Mouse (Mus musculus) adrenal gland, postnatal 25 days (tissue): Measurements from ENCODE around the gene Cgn. TPM values are rescaled to one million over a fixed set of nuclear protein-coding genes. Genes with fewer than 3 reads are reported as not detected.

Experiments
- DNase-seq: peaks from one replicate; pipeline ENCODE4 v3.0.0; 2021; ENCODE audit warnings: mixed read lengths
- long read RNA-seq: library from polyadenylated mRNA; stranded (forward); transcript quantifications from one replicate; pipeline ENCODE4 v2.0.0, GENCODE M21; 2021
- total RNA-seq: library from RNA; stranded (reverse); gene quantifications from 2 replicates; pipeline ENCODE4 v1.2.3, GENCODE M21; 2021

Cgn gene
- total RNA-seq: 1.0 and 1.3 TPM in 2 replicates
- long read RNA-seq, full-length matches to known transcripts: 3 of 10 reads
- long read RNA-seq, partial matches to known transcripts: 2 of 10 reads
- long read RNA-seq, other reads (novel, unspliced or antisense): 5 of 10 reads

DNA sequence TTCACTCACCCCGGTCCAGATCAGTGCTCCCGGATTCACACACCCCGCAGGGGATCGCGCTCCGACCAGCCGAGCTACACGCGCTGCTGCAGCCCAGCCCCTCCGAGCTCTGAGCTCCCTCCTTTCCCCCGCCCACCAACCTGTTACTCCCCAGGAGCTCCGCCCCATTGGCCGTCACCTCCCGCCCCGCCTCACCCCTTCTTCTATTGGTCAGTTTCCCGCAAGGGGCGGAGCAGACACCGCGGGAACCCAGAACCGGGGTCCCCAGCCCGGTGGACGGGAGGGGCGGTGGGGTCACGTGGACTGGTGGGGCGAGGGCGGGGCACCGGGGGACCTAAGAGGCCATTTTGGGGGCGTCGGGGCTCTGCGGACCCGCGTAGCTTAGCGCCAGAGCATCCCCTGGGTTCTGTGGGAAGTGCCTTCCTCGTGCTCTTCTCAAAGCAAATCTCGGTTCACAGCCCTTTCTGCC is at the start of gene Cgn:
TSS of gene Cgn (minus strand) at position 126 of the 469 bp plus-strand sequence.
- DNase-seq: peak; percentile 94

DNA sequence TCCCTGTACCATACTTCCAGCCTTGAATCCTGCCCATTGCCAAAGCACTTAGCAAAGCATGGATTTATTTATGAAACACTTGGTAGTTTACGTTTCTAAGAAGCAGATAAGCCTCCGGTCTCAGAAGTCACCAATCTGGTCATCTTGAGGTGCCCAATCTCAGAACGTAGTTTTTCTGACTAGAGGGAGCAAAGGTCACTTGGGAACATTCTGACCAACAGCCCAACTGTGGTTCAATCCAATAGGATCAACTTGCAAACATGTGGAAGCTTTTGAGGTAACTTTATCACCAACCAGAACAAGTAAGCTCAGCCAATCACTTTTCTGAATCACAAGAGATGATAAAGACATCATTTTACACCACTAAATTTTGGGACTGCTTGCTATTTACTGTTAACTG is 49.1 kb upstream of the Cgn start:
- DNase-seq: no peak

DNA sequence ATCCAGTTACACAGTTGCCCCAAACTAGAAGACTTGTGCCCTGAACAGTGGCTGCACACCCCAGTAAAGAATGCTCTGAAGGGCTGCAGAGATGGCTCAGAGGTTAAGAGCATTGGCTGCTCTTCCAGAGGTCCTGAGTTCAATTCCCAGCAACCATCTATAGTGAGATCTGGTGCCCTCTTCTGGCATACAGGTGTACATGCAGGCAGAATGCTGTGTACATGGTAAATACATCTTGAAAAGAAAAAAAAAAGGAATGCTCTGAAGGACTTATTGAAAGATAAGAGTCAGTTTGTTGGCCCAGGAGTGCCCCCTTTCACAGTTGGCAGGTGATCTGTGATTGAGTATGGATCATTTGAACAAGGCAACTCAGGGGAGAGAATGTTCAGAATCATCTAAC is 47.1 kb upstream of the Cgn start:
- DNase-seq: no peak

DNA sequence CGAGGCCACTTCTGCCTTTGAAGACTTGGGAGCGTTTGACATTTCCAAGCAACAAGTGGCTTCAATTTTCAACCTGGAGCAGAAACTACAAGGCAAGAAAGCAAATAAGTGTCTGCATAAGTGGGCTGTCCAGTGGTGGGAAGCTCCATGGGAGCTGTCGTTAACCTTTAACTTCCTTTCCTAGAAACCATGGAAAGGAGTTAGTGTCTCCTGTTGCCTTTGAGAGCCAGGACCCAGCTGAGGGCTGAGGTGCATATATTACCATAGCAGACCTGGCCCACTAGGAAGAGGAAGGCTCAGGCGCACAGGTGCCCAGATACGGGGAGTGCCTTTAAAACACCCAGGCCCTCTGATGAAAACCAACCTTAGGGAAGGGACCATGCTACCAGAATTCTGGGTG is 46.4 kb upstream of the Cgn start:
- DNase-seq: no peak

DNA sequence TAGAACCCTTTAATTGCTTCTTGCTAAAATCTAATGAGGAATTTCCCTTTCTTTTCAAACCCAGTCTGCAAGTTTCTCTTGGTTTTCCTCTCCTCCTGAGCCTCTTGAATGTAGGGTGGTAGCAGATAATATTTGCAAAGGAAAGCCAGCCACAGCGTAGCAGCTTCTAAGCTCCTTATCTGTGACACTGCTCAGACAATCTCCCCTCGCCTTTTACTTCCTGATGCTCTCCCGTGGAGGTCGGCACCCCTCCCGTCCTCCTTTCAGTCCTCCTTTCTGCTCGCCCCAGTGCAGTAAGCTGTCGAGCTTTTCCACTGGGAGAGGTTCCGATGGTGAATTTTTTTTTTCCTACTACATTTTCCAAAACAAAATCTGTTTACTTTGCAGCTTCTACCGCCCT is 45.8 kb upstream of the Cgn start:
- DNase-seq: no peak

DNA sequence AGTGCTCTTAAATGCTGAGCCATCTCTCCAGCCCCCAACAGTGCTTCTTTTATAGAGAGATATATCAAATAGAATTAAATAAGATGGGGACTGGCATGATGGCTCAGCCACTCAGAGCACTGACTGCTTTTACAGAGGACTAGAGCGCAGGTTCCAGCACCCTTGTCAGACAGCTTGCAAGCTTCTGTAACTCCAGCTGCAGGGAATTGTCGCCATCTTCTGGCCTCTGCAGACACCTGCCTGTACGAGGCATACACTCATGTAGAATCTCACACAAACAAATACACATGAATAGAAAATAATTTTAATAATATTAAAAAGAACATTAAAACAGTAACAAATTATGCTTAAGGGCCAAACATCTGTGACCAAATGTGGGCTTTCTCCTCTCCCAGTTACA is 37.8 kb upstream of the Cgn start:
- no peak for DNase-seq

DNA sequence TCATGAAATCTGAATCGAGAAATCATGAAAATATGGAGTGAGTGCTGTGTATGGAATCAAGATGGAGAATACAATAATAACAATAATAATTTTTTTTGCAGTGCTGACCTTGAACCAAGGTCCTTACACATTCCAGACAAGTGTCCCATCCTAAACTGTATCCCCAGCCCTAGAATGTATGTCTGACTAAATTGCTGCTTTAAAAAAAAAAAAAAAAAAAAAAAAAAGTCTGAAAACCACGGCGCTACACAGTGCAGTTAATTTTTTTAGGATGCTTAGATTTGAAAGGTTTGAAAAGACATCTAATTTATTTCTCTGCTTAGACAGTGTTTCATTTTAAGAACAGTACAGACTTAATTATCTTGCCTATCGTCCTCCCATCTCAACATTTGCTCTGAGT is 35.8 kb upstream of the Cgn start:
- no peak for DNase-seq

DNA sequence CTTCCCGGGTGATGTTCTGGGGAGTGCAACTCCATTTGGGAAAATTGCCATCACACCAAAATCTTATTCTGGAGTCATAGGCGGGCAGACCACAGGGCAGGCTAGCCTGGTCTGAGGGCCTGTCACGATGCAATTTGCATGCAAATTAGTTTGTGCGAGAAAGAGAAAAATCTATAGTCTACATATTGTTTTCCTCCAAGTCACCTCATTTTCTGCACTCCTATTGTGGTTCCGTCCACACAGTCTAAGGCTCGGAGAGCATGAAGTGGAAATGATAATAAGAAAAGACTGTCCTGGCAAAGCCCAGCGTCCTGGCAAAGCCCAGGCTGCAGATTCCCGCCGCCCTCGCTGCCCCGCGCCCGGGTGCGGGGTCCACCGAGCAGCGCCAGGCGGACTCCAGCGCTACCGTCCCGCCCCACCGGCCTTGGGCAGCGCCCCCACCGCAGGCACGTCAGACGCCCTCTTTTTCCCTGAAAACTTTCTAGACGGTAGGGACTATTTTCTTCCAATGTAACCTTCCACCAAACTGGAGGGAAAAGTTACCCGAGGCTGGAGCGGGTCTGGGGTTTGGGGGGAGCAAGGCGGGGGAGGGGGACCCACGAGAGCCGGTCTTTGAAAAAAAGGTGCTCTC is 34.8 kb upstream of the Cgn start:
- peak; percentile 47 for DNase-seq

DNA sequence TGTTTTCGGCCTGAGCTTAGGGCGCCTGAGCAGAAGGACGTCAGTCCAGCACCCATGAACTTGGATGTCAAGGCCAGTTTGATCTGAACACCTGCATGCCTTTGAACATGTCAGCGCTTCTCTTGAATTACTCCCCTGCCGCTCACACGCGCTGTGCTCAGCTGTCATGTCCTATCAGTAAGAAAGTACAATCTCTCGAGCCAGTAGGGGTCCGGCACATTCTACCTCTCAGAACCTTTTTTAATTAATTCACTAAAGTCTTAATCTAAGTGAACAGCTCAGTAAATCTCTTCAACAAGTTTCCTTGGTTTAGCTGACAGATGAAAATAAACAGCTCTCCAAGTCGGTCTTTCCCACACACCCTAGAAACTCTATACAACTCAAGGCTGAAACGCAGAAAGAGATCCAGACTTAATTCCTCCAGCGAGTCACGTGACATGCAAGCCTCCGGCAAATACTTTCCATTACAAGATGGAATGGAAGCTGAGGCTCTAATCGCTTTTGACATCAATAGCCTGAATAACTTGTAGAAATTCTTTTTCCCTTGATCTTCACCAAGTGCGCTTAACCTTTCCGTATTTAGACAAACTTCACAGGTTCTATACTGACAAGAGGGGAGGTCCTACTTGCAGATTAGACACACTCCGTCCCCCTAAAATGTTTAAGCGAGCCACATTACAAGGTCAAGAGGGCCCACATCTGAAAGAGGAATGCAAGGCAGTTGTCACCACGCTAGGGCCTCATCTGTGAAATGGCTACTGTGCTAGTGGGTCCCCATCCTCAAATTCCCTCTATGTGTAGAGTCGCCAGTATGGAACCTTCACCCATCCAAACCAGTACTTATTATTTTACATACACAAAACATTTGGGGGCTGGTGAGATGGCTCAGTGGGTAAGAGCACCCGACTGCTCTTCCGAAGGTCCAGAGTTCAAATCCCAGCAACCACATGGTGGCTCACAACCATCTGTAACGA is 33.4 kb upstream of the Cgn start:
- no peak for DNase-seq

DNA sequence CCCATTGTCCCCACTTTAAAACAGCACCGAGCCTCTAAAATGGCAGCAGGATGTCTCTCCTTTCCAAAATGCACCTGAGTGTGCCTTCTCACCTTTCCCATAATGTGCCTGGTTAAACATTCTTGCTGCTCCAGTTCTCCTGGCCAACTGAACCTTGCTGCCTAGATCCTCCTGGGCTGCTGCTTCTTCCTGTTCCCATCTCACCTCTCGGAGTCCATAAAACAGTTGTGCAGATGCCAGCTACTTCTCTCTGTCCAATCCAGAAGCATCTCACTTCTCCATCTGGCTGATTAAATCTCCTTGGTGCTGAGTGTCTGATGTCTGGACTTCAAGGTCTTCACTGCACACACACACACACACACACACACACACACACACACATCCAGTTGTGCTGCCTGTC is 31.4 kb upstream of the Cgn start:
- no peak for DNase-seq

DNA sequence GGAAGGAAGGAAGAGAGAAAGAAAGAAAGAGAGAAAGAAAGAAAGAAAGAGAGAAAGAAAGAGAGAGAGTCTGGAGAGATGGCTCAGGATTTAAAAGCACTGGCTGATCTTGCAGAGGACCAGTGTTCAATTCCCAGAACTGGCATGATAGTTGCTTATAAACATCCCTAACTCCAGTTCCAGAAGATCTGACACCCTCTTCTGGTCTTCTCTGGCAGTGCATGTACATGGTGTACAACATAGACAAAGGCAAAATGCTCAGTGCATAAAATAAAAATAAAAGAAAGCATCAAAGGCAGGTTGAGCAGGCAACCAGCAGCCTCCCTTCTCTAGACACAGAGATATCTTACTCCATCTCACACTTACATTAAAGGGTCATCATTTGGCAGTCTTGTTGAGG is 29.3 kb upstream of the Cgn start:
- DNase-seq: no peak

DNA sequence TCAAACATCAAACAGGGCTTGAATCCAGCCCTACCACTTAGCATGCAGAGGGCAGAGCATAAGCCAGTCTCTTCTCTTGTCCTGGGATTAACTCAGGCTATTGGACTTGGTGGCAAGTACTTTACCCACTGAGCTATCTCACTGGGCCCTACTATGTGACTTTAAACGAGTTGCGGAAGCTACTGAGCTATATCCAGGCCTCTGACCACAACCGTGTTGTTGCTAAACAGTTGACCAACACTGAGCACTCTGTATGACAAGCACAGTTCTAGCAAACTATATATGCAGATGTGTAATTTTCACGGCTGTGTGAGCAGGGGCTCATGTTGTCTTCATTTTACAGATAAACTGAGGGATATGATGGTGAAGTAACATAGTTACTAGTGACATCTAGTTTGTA is 28.4 kb upstream of the Cgn start:
- DNase-seq: no peak

DNA sequence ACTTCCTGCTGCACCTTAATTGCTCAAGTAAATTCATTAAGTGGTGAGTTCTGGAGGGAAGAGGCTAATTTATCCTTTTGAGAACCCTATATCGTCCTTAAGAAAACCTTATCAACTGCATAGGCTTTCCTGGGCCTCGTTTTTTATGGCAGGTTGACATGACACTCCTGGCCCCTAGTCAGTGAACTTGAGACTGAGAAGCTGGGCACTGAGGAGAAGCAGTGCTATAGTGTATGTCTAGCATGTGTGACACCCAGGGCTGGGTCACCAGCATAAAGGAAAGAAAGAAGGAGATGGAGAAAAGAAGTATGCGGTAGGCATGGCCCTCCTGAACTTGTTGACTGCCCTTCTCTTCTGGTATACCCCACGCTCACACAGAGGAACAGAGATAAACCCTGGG is 27.8 kb upstream of the Cgn start:
- DNase-seq: no peak

DNA sequence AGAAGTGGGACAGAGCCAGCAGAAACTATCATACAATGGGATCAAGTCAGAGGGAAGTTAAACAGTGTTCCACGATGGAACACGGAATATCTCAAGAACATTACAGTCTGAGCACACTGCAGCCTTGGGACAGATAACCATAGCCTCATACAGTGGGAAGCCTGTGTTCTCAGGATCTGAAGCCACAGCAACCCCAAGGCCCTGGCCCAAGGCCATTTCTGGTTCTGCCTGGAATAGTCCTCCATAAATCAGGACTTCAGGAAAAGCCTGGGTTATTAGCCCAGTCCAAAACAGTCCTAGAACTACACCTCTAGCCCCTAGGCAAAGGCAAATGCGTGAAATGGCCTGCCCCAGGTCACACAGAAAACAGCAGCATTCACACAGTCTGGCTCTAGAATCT is 27.4 kb upstream of the Cgn start:
- peak; percentile 74 for DNase-seq

DNA sequence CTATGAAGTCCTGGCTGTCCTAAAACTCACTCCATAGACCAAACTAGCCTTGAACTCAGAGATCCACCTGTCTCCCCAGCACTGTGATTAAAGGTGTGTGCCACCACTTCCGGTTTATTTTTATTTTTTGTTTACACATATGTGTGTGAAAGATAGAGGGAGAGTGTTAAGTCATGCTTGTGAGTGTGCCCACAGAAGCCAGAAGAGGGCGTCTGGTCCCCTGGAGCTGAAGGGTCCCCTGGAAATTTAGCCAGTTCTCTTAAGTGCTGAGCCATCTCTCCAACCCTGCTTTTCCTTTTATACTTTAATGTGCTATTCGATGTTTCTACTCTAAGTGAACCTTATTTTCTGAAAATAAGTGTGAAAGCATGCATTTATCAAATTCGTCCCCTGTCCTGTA is 25.3 kb upstream of the Cgn start:
- no peak for DNase-seq

DNA sequence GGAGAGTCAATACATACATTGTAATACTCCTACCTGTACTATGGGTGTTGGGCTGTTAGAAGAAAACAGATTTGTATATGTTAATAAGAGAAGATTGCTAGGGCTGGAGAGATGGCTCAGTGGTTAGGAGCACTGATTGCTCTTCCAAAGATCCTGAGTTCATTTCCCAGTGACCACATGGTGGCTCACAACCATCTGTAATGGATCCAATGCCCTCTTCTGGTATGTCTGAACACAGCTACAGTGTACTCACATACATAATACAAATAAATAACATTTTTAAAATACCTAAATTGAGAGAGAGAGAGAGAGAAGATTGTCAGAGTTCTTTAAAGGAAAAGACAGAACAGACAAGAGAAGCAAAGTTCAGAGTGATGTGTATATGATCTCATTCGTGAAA is 22.0 kb upstream of the Cgn start:
- no peak for DNase-seq

DNA sequence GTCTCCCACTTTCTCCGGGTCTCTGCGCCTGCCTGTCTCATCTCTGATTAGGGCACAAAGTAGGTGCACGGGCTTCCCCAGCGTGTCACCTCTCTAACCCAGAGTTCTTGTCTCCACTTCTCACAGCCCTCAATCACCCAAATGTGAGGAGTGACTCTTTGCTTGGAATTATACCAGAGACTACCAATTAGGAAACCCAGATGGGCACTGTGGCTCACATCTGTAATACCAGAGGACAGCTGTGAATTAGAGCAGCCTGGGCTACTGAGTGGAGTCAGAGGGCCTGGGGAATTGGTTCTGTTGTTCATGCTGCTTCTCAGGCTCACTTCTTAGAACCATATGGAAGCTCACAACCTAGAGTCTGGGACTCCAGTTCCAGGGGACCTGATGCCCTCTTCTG is 18.7 kb upstream of the Cgn start:
- DNase-seq: no peak

DNA sequence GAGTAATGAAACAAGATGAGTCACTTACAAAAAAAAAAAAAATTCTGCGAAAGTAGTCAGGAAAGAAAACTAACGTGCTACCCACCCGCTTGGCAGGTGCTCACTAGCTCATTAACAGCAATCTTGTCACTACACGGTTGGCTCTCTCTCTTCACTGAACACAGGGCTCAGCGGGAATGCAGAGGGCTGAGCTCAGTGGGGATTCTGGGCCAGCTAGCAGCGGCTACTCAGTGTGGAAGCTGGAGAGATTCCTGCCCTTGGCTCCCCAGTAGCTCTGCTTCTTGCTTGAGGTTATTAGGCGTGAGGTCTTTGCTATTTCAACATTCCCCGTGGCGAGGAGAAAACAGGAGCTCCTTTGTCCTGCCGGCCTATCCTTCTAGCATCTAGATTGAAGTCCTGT is 17.9 kb upstream of the Cgn start:
- DNase-seq: no peak

DNA sequence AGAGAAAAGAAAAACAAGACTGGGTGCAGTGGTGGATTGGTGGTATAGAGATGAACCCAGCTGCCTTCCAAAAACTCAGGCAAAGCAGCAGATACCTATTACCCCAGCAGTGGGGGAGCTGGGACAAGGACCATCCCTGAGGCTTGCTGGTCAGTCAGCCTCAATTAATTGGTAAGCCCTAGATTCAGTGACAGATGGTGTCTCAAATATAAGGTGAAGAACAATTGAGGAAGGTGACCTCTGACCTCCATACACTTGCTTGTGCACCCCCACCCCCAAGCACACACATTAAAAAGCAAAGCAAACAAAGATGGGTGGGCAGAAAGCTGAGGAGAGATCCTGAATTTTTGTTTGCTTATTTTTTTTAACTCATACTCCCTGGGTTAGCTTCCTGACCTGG is 9.9 kb upstream of the Cgn start:
- no peak for DNase-seq

DNA sequence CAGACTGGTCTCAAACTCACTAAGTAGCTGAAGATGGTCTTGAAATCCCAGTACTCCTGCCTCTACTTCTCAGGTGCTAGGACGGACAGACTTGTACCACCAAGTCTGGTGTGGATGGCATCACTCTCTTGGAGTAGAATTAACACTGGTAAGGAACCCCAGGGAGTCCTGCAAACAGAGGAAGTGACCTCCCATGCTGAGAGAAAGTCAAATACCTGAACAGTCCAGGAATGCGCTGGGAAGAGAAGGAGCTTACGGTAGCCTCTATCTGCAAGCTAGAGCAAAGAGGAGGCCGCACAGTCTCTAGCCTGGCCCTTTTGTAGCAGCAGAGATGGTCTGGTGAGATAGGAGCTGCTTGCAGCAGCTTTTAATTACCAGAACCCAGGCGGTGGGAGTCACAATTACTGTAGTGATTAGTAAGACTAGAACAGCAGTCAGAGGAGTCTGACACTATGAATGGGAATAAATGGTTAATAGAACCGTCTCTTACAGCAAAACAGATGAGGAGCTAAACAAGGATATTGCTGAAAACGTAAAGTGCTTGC is 9.4 kb upstream of the Cgn start:
- no peak for DNase-seq

DNA sequence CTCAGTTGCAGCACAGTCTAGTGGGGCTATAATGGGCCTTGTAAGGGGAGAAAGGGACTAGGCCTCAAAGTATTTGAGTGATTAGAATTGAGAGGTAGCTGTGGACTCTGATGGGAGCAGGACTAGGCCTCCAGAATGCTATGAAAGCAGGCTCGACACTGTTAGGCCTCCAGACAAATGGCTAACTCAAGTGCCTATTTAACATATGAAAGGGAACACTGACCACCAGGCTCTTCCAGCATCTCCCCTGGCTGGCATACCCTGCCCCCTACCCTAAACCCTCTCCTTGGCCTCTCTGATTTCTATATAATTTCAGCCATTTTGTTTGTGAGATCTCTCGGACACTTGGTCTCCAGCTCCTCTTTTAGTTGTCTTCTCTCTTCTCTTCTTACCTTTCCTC is 8.1 kb upstream of the Cgn start:
- no peak for DNase-seq

DNA sequence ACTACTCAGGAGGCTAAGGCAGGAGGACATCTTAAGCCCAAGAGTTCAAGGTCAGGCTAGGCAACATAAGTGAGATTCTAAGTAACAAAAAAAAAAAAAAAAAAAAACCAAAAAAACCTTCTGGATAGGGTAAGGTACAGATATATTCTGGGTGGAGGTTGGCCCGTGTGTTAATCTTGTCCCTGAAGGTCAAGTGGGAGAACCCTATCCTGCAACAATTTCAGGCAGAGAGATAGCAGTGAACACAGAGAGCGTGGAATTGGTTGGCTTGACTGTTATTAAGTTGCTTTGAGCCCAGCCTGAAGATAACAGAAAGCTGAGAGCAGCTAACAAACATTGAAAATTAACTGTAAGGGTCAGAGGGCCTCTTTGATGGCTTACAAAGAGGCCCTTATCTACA is 7.4 kb upstream of the Cgn start:
- no peak for DNase-seq

DNA sequence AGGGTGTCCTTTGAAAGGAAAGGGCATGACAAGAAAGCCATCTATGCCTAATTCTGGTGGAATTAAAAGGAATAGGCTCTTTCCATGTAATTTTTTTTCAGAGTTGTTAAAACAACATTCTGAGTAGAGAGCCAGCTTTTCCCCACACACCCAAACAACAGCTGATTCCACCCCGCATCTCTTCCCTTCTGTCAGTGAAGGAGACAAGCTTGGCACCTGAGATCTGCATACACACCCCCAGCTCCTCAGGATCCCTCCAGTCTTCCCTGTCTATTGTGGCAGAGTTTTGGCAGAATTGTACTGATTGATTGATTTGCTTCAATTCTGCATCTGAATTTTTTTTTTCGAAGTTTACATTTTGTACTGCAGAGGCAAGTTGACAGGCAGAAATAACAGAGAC is 6.0 kb upstream of the Cgn start:
- no peak for DNase-seq
